Mouse (Mus musculus) heart, adult 2 months (tissue): ENCODE data around the gene Ccdc142. TPM values are rescaled to one million over a fixed set of nuclear protein-coding genes. Genes with fewer than 3 reads are reported as not detected.

ENCODE experiments used
- DNase-seq, 2 experiments: peaks; one replicate each; pipeline ENCODE4 v3.0.0; 2021
- H3K27ac ChIP-seq: fragments of 200-600 bp; 2 replicates; pipeline ENCODE4 v1.8.1; 2022
- H3K27me3 ChIP-seq: fragments of 200-500 bp; 2 replicates; pipeline ENCODE4 v1.6.1; 2012; ENCODE audit warnings: mild to moderate bottlenecking, low read length, inconsistent platforms, mixed read lengths; ENCODE audit not compliant: control insufficient read depth, insufficient read depth
- H3K36me3 ChIP-seq: fragments of 200-500 bp; 2 replicates; pipeline ENCODE4 v1.6.1; 2012; ENCODE audit warnings: low read length, inconsistent platforms; ENCODE audit not compliant: control insufficient read depth, insufficient read depth
- H3K4me1 ChIP-seq: fragments of 200-500 bp; 2 replicates; pipeline ENCODE4 v1.6.1; 2011; ENCODE audit warnings: low read length; ENCODE audit not compliant: control insufficient read depth, insufficient read depth
- H3K4me3 ChIP-seq: fragments of 200-600 bp; 2 replicates; pipeline ENCODE4 v1.8.1; 2022
- H3K79me2 ChIP-seq: fragments of 200-500 bp; replicated peaks from 2 replicates; pipeline ENCODE4 v1.6.1; 2012; ENCODE audit warnings: mild to moderate bottlenecking, inconsistent platforms, low read length, moderate library complexity, mixed read lengths; ENCODE audit not compliant: control insufficient read depth, insufficient read depth
- H3K9ac ChIP-seq: fragments of 200-500 bp; 2 replicates; pipeline ENCODE4 v1.6.1; 2012; ENCODE audit warnings: low read depth, mild to moderate bottlenecking, control low read depth, inconsistent platforms, low read length, mixed read lengths
- CTCF ChIP-seq: fragments of 200-600 bp; IDR thresholded peaks from 2 replicates; pipeline ENCODE4 v1.8.1; 2022; ENCODE audit warnings: antibody characterized with exemption, mild to moderate bottlenecking, moderate library complexity
- EP300 ChIP-seq: fragments of 200-500 bp; IDR thresholded peaks from 2 replicates; pipeline ENCODE4 v1.6.1; 2011; ENCODE audit warnings: low read depth, low read length, control low read depth; ENCODE audit not compliant: insufficient read depth
- POLR2A ChIP-seq: fragments of 200-500 bp; IDR thresholded peaks from 2 replicates; pipeline ENCODE4 v1.6.1; 2011; ENCODE audit warnings: mild to moderate bottlenecking, low read depth, low read length, control low read depth; ENCODE audit not compliant: insufficient read depth
- WGBS: fragments of 180-500 bp; shearing (Covaris S2); methylation state at CpG from one replicate; pipeline ENCODE4 v1.1.7; 2018; 5-methylcytosine and 5-hydroxymethylcytosine counted together
- intact Hi-C: fragments of 180-260 bp; cut with DNase I; formaldehyde crosslinking; loops from one replicate; pipeline ENCODE4 v1.15.1; 2025
- polyA plus RNA-seq: library from polyadenylated mRNA; depleted of rRNA; stranded (reverse); fragments of >200 nt; gene quantifications from 2 replicates; pipeline ENCODE4 v1.2.3, GENCODE M21; 2012
- total RNA-seq, 2 experiments: library from RNA; stranded (reverse); gene quantifications; 2 replicates each; pipeline ENCODE4 v1.2.3; 2021

Gene Ccdc142
- total and polyA plus RNA-seq, 3 experiments, result 2.0 to 2.5 (median 2.4) TPM

GRCm38 (mm10) chr6:83124851-83125312, 23.5 kb downstream of the Ccdc142 start:
- H3K36me3 ChIP-seq, result no peaks in the 10 kb centered on the region
- intact Hi-C loops, result loop anchor here (1.0 to 5.0 kb wide), 3 partner anchors 16 to 202 kb away; partner anchors contain the start of genes Dctn1, Mob1a, Mrpl53 and Mthfd2
- WGBS, result under 1% methylated on average over 30 of the region's 30 CpGs
- H3K4me3 ChIP-seq, result peak overlapping the region; percentile 84
- peak overlapping the region; percentile 78 for H3K9ac ChIP-seq
- TF ChIP-seq EP300 (0 out of 2 replicates have a peak, but pooled peaks have one; percentile 54), CTCF (no peak), POLR2A (peak; percentile 77)
- H3K27me3 ChIP-seq, result no peaks in the 10 kb centered on the region
- peak; percentile 90 to 92 for DNase-seq
- H3K27ac ChIP-seq, result peak overlapping the region; percentile 76
- H3K4me1 ChIP-seq, result peaks cover 3% of the 10 kb centered on the region
- H3K79me2 ChIP-seq, result no peaks in the 10 kb centered on the region

- intact Hi-C loops, result loop anchor here (1.0 to 2.0 kb wide), 2 partner anchors 16 to 39 kb away; partner anchors contain the start of genes Dctn1 and Mrpl53
- no peaks in the 10 kb centered on the region for H3K79me2 ChIP-seq
- H3K27me3 ChIP-seq, result no peaks in the 10 kb centered on the region
- peaks cover 3% of the 10 kb centered on the region for H3K4me1 ChIP-seq
- H3K4me3 ChIP-seq, result peak within 1 kb of the TSS; percentile 84
- no peak for DNase-seq
- TF ChIP-seq POLR2A (no peak), CTCF (no peak), EP300 (no peak)
- H3K36me3 ChIP-seq, result no peaks in the 10 kb centered on the region
- peak within 1 kb of the TSS; percentile 76 for H3K27ac ChIP-seq
- 28% methylated on average over 5 of the region's 5 CpGs for WGBS
- peak within 1 kb of the TSS; percentile 78 for H3K9ac ChIP-seq
Measured at GRCm38 (mm10) chr6:83125331-83125730, 23.9 kb downstream of the Ccdc142 start, which contains the start of gene Ino80b. Gene Ino80b (minus strand): TSS chr6:83125431.

- Histone ChIP-seq H3K9ac (no peak overlapping the region), H3K4me3 (no peak overlapping the region), H3K4me1 (0 out of 2 replicates have a peak, but pooled peaks cover 2% of the 10 kb centered on the region), H3K27me3 (no peaks in the 10 kb centered on the region), H3K27ac (no peak overlapping the region), H3K36me3 (no peaks in the 10 kb centered on the region), H3K79me2 (no peaks in the 10 kb centered on the region)
- no peak for DNase-seq
- TF ChIP-seq EP300, result no peak
- TF ChIP-seq CTCF, result peak; percentile 58
- no peak for TF ChIP-seq POLR2A
- intact Hi-C loops, result no loop called here
- 94% methylated on average over 5 of the region's 5 CpGs for WGBS
Measured at GRCm38 (mm10) chr6:83127419-83127818, 26.0 kb downstream of the Ccdc142 start.

- Histone ChIP-seq H3K4me1 (peaks cover 5% of the 10 kb centered on the region; the same call in 1 of the 2 replicates), H3K27ac (no peak overlapping the region), H3K27me3 (no peaks in the 10 kb centered on the region), H3K9ac (no peak overlapping the region), H3K79me2 (no peaks in the 10 kb centered on the region), H3K4me3 (no peak overlapping the region), H3K36me3 (no peaks in the 10 kb centered on the region)
- TF ChIP-seq EP300, result no peak
- no peak for TF ChIP-seq CTCF
- no peak for TF ChIP-seq POLR2A
- 62% methylated on average over 6 of the region's 6 CpGs for WGBS
- intact Hi-C loops, result no loop called here
- no peak for DNase-seq
Measured at GRCm38 (mm10) chr6:83131469-83132034, 30.2 kb downstream of the Ccdc142 start.

GRCm38 (mm10) chr6:83132176-83132919, 30.9 kb downstream of the Ccdc142 start:
- TF ChIP-seq EP300 (no peak), POLR2A (no peak), CTCF (no peak)
- WGBS, result 75% methylated on average over 9 of the region's 9 CpGs
- no peak for DNase-seq
- peaks cover 5% of the 10 kb centered on the region; the same call in 1 of the 2 replicates for H3K4me1 ChIP-seq
- no peak overlapping the region for H3K27ac ChIP-seq
- no peaks in the 10 kb centered on the region for H3K79me2 ChIP-seq
- no peaks in the 10 kb centered on the region for H3K36me3 ChIP-seq
- intact Hi-C loops, result no loop called here
- no peak overlapping the region for H3K4me3 ChIP-seq
- no peak overlapping the region for H3K9ac ChIP-seq
- no peaks in the 10 kb centered on the region for H3K27me3 ChIP-seq
